Mouse (Mus musculus) erythroblast, embryonic 14.5 days (primary cell): ENCODE results near the gene Tnfsf10. TPM values are rescaled to one million over a fixed set of nuclear protein-coding genes. Genes with fewer than 3 reads are reported as not detected.
"Not testable (repeated sequence)": the region's sequence is repeated elsewhere in the genome, so short reads cannot be mapped to it uniquely, and the experiment has no call there.

Experiments
- H3K27me3 ChIP-seq: 2 replicates; pipeline ENCODE4 v1.6.1; 2012; ENCODE audit warnings: inconsistent platforms; ENCODE audit not compliant: control insufficient read depth
- H3K36me3 ChIP-seq: 2 replicates; pipeline ENCODE4 v1.6.1; 2012; ENCODE audit warnings: mild to moderate bottlenecking, inconsistent platforms; ENCODE audit not compliant: control insufficient read depth
- H3K4me1 ChIP-seq: 2 replicates; pipeline ENCODE4 v1.6.1; 2012; ENCODE audit warnings: inconsistent platforms; ENCODE audit not compliant: control insufficient read depth
- H3K4me3 ChIP-seq: replicated peaks from 2 replicates; pipeline ENCODE3; 2012; ENCODE audit warnings: moderate library complexity, mild to moderate bottlenecking, inconsistent platforms
- H3K9me3 ChIP-seq: 2 replicates; pipeline ENCODE4 v1.6.1; 2012; ENCODE audit warnings: low read length, inconsistent platforms, mixed read lengths; ENCODE audit not compliant: control insufficient read depth
- GATA1 ChIP-seq: IDR thresholded peaks from 2 replicates; pipeline ENCODE4 v1.6.1; 2012; ENCODE audit warnings: low read length, inconsistent platforms, mixed read lengths
- TAL1 ChIP-seq: IDR thresholded peaks from 3 replicates; pipeline ENCODE4 v1.6.1; 2012; ENCODE audit warnings: low read length, inconsistent platforms, mixed read lengths
- polyA plus RNA-seq: library from polyadenylated mRNA; stranded (reverse); fragments of >175 nt; gene quantifications from 2 replicates; pipeline ENCODE4 v1.2.3, GENCODE M21; 2012

The Tnfsf10 gene
- not detected in 2 replicates for polyA plus RNA-seq

DNA sequence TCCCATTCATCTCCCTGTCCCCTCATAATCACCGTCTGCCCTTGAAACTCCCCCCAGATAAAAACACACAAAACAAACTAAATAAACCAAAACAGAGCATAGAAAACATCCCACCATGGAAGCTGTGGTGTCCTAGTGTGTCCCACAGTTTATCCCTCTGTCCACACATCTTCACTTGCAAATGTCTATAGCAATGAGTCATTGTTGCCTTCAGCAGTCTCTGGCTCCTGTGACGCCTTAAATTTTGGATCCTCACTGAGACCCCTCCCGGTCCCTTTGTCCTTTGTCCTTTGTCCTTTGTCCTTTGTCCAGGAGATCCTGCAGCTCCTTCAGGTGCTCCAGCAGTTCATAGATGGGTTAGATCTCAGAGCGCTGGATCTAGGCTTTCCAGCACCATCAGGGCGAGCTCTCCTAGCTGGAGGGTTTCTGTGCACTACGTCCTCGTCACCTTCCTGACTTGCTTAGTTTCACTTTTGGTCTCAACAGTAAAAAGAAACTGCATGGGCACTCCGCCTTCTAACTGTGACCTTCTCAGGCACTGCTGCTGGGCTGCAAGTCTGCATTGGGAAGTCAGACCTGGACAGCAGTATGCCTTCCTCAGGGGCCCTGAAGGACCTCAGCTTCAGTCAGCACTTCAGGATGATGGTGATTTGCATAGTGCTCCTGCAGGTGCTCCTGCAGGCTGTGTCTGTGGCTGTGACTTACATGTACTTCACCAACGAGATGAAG, at the start of gene Tnfsf10:
TSS of gene Tnfsf10 (plus strand) at position 470 of the 729 bp plus-strand sequence.
- no peaks in the 10 kb centered on the region for H3K36me3 ChIP-seq
- H3K4me3 ChIP-seq: peak within 1 kb of the TSS; percentile 35
- peaks cover 5% of the 10 kb centered on the region; the same call in 1 of the 2 replicates for H3K4me1 ChIP-seq
- TF ChIP-seq GATA1 (no peak), TAL1 (no peak)
- no peaks in the 10 kb centered on the region for H3K27me3 ChIP-seq
- no peaks in the 10 kb centered on the region for H3K9me3 ChIP-seq

- no peaks in the 10 kb centered on the region for H3K36me3 ChIP-seq
- no peaks in the 10 kb centered on the region for H3K4me1 ChIP-seq
- no peaks in the 10 kb centered on the region for H3K27me3 ChIP-seq
- H3K9me3 ChIP-seq: no peaks in the 10 kb centered on the region
- TF ChIP-seq TAL1 (no peak), GATA1 (no peak)
- H3K4me3 ChIP-seq: no peak overlapping the region
These were observed 49.5 kb upstream of the Tnfsf10 start for GRCm38 (mm10) chr3:27267327-27267726.

DNA sequence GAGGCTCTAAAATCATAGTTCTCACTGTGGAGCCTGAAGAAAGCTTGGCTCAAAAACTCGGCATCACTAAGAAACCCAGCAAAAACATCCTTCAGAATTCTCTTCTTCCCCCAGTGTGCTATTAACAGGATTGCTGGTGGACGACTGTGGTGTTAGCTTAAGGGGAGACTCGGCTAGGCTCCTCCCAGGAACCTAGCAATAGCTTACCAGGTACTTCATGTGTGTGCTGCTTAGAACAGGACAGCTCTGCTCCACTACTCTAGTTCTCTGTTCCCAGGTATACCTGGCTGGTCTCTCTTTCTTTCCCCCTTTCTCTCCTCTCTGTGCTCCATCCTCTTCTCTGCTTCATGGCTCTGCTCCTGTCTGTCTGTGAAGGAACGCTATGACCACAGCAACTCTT, 48.9 kb upstream of the Tnfsf10 start:
- H3K9me3 ChIP-seq: no peaks in the 10 kb centered on the region
- H3K27me3 ChIP-seq: no peaks in the 10 kb centered on the region
- no peak for TF ChIP-seq TAL1
- TF ChIP-seq GATA1: no peak
- no peaks in the 10 kb centered on the region for H3K36me3 ChIP-seq
- no peaks in the 10 kb centered on the region for H3K4me1 ChIP-seq
- no peak overlapping the region for H3K4me3 ChIP-seq

DNA sequence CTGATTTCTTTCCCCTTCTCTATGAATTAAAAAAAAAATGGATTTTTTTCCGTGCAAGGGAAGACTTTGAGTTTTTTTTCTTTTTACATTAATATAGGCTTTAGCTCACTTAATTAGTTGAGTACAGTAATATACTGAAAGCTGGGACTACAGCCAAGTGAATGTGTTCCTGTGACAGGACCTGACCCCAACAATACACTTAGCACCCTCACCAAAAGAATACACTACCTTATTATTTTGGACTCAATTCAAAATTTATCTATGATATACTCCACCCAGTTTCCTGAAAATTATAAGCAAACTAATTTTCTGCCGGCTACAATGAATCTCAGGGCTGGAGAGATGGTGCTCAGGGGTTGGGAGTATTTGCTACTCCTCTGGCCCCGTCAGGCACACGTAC, 47.7 kb upstream of the Tnfsf10 start:
- Histone ChIP-seq H3K4me1 (no peaks in the 10 kb centered on the region), H3K27me3 (no peaks in the 10 kb centered on the region), H3K4me3 (no peak overlapping the region), H3K36me3 (no peaks in the 10 kb centered on the region), H3K9me3 (no peaks in the 10 kb centered on the region)
- no peak for TF ChIP-seq GATA1
- TF ChIP-seq TAL1: no peak

DNA sequence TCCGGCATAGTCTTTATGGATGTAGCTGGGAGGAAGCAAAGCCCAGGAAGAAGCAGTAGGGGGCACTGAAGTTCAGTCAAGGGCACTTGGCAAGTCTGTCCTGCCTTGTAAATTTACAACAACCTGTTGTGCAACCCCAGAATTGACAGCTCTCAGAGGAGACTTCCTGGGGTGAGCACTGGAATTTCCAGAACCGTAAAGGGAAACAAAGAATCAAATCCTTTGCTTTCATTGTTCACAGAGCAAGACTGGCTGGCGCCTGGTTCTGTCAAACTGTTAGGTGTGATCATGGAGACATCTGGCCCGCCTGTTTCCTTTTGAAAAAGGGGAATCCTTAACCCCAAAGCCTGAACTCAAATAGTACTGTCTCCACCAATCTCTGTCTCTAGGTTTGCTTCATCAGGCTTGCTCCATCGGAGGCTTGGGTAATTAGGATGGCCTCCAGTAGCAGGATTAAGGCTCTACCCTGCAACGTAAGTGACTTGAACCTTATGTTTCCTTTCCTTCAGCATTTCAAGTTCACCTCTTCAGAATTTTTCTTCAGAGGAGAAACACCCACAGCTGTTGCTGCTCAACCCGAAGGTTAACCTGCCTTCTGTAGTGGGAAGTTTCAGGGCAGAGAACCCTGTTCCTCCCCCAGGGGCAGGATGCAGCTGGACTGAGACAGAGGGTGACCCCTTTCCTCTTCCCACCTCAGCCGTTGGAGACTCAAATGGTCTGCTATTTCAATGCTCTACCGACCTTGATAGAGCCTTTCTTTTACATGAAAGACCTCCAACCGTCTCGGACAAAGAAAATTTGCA, 46.5 kb upstream of the Tnfsf10 start:
- Histone ChIP-seq H3K4me1 (no peaks in the 10 kb centered on the region), H3K36me3 (no peaks in the 10 kb centered on the region), H3K4me3 (no peak overlapping the region), H3K27me3 (no peaks in the 10 kb centered on the region), H3K9me3 (no peaks in the 10 kb centered on the region)
- TF ChIP-seq GATA1: no peak
- TF ChIP-seq TAL1: no peak

GRCm38 (mm10) chr3:27272926-27273745, 43.7 kb upstream of the Tnfsf10 start:
- Histone ChIP-seq H3K4me3 (no peak overlapping the region), H3K4me1 (no peaks in the 10 kb centered on the region), H3K36me3 (no peaks in the 10 kb centered on the region), H3K27me3 (no peaks in the 10 kb centered on the region), H3K9me3 (no peaks in the 10 kb centered on the region)
- no peak for TF ChIP-seq TAL1
- no peak for TF ChIP-seq GATA1

GRCm38 (mm10) chr3:27279286-27279925, 37.4 kb upstream of the Tnfsf10 start:
- H3K9me3 ChIP-seq, H3K4me3 ChIP-seq, H3K27me3 ChIP-seq, H3K36me3 ChIP-seq: not testable (repeated sequence)
- peaks cover 33% of the 10 kb centered on the region for H3K4me1 ChIP-seq

GRCm38 (mm10) chr3:27280280-27280749, 36.5 kb upstream of the Tnfsf10 start:
- Histone ChIP-seq H3K4me1 (peaks cover 33% of the 10 kb centered on the region), H3K9me3 (no peaks in the 10 kb centered on the region), H3K27me3 (no peaks in the 10 kb centered on the region), H3K4me3 (peak overlapping the region; percentile 18), H3K36me3 (no peaks in the 10 kb centered on the region)
- TF ChIP-seq GATA1 (no peak), TAL1 (no peak)
